Comparison of ENCODE assay signal across 17 mouse cellular contexts in the genomic region with DNA sequence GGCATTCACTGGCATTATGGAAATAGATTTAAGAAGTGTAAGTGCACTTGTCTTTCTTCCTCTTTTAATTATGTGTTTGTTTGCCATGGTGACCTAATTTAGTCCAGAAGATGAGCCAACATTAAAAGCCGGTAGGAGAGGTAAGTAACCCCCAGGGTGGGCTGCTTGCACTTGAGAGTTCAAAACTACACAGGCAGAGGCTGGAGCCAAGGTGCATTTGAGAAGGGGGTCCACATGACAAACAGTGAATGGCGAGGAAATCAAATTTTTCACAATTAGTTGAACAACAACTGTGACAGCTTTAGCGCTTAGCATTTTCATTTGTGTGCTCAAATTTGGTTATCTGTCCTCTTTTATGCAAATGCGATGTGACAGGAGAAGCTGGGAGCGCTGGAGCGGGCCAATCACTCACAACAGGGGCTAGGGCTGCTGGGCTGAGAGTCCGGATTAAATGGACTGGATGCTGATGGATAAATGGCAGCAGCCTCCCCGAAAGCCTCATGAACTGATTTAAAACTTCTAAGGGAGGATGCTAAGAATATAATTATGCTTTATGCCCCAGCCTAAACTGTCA.
DNase-seq lines count a peak whose midpoint lies in the region; ATAC-seq and TF ChIP-seq lines count a peak whose summit lies in the region.
"Had no signal": no experiment of that assay in that cellular context is flagged by ENCODE, and none has a peak within 500 bp of the region (broad histone marks: within the 10 kb centered on the region; RNA-seq: fewer than 3 reads in every experiment).

No protein-coding gene starts in this region.

- H3K4me2 ChIP-seq in heart, embryonic 13.5 days = no peak overlapping the region
- H3K4me2 ChIP-seq in heart, embryonic 12.5 days = no peak overlapping the region
- no peak overlapping the region for H3K4me2 ChIP-seq in forebrain, embryonic 15.5 days (replicated peaks)
- no peak overlapping the region for H3K4me2 ChIP-seq in midbrain, embryonic 12.5 days (replicated peaks)
- H3K4me2 ChIP-seq: liver, embryonic 13.5 days; stomach, embryonic 15.5 days had no signal

- H3K27me3 ChIP-seq in heart, embryonic 13.5 days (replicated peaks) = no peaks in the 10 kb centered on the region
- no peaks in the 10 kb centered on the region for H3K27me3 ChIP-seq in heart, embryonic 12.5 days (replicated peaks)
- no peaks in the 10 kb centered on the region for H3K27me3 ChIP-seq in forebrain, embryonic 15.5 days
- no peaks in the 10 kb centered on the region for H3K27me3 ChIP-seq in midbrain, embryonic 12.5 days
- H3K27me3 ChIP-seq: liver, embryonic 13.5 days; stomach, embryonic 15.5 days had no signal

- TF ChIP-seq POLR2A in brain, embryonic 14.5 days (IDR thresholded peaks at IDR 0.05; ENCODE audit: borderline replicate concordance, extremely low read depth, insufficient read depth, insufficient read length, poor library complexity, severe bottlenecking) = no peak

- ATAC-seq in heart, embryonic 13.5 days (ENCODE audit: extremely low read depth, insufficient number of reproducible peaks, low FRiP score, low TSS enrichment) = no peak
- no peak for ATAC-seq in heart, embryonic 12.5 days (ENCODE audit: insufficient number of reproducible peaks, low FRiP score)
- peak; percentile 67; the same call in 1 of the 2 replicates for ATAC-seq in forebrain, embryonic 15.5 days (replicated peaks)
- ATAC-seq in midbrain, embryonic 12.5 days (ENCODE audit: low FRiP score, low read depth) = peak; percentile 79; the same call in 1 of the 2 replicates
- ATAC-seq: CD4-positive, CD25-positive, alpha-beta regulatory T cell, adult 4 months had no signal

- 50% methylated on average over 8 of the region's 8 CpGs for WGBS in heart, embryonic 13.5 days
- 52% methylated on average over 8 of the region's 8 CpGs for WGBS in heart, embryonic 12.5 days
- 20% methylated on average over 8 of the region's 8 CpGs for WGBS in forebrain, embryonic 15.5 days
- WGBS in midbrain, embryonic 12.5 days = 25% methylated on average over 8 of the region's 8 CpGs

- no peak for TF ChIP-seq CTCF in brain, embryonic 14.5 days (IDR thresholded peaks at IDR 0.05; ENCODE audit: borderline replicate concordance, extremely low read depth, insufficient read depth, insufficient read length)

- peak; percentile 58 for DNase-seq in brain, embryonic 14.5 days (ENCODE audit: low read depth)
- no peak for DNase-seq in urinary bladder, postnatal 4 days (ENCODE audit: low spot score in 2 of 2)
- DNase-seq in neural tube, embryonic 10.5 days (ENCODE audit: extremely low spot score, low spot score) = no peak
- no peak for DNase-seq in layer of hippocampus, adult 9-10 months (ENCODE audit: low spot score)
- DNase-seq: cerebellum, adult 11 months; kidney, postnatal 10 days; liver, embryonic 13.5 days; right cerebral cortex, postnatal 4 days; thymus, postnatal 4 days had no signal

- H3K9ac ChIP-seq in heart, embryonic 13.5 days = no peak overlapping the region
- H3K9ac ChIP-seq in heart, embryonic 12.5 days = no peak overlapping the region
- no peak overlapping the region for H3K9ac ChIP-seq in forebrain, embryonic 15.5 days (replicated peaks)
- H3K9ac ChIP-seq in midbrain, embryonic 12.5 days (replicated peaks) = no peak overlapping the region
- H3K9ac ChIP-seq: liver, embryonic 13.5 days; stomach, embryonic 15.5 days had no signal

- H3K36me3 ChIP-seq in heart, embryonic 13.5 days = no peaks in the 10 kb centered on the region
- H3K36me3 ChIP-seq in heart, embryonic 12.5 days = no peaks in the 10 kb centered on the region
- H3K36me3 ChIP-seq in forebrain, embryonic 15.5 days = no peaks in the 10 kb centered on the region
- no peaks in the 10 kb centered on the region for H3K36me3 ChIP-seq in midbrain, embryonic 12.5 days
- H3K36me3 ChIP-seq: liver, embryonic 13.5 days; stomach, embryonic 15.5 days had no signal

- H3K27ac ChIP-seq in heart, embryonic 13.5 days (replicated peaks) = 0 out of 2 replicates have a peak overlapping the region, but pooled peaks have one; percentile 28
- H3K27ac ChIP-seq in heart, embryonic 12.5 days (ENCODE audit: poor library complexity, severe bottlenecking) = no peak overlapping the region
- no peak overlapping the region for H3K27ac ChIP-seq in forebrain, embryonic 15.5 days (replicated peaks)
- H3K27ac ChIP-seq in midbrain, embryonic 12.5 days (replicated peaks) = no peak overlapping the region
- H3K27ac ChIP-seq: liver, embryonic 13.5 days; macrophage; stomach, embryonic 15.5 days had no signal

- no peak overlapping the region for H3K4me3 ChIP-seq in heart, embryonic 13.5 days
- H3K4me3 ChIP-seq in heart, embryonic 12.5 days = no peak overlapping the region
- H3K4me3 ChIP-seq in forebrain, embryonic 15.5 days = no peak overlapping the region
- H3K4me3 ChIP-seq in midbrain, embryonic 12.5 days = no peak overlapping the region
- H3K4me3 ChIP-seq: liver, embryonic 13.5 days; myocyte; stomach, embryonic 15.5 days had no signal

- H3K4me1 ChIP-seq in heart, embryonic 13.5 days = peaks cover 14% of the 10 kb centered on the region
- H3K4me1 ChIP-seq in heart, embryonic 12.5 days (replicated peaks) = peaks cover 9% of the 10 kb centered on the region; the same call in 1 of the 2 replicates
- H3K4me1 ChIP-seq in forebrain, embryonic 15.5 days = peaks cover 6% of the 10 kb centered on the region; the same call in 1 of the 2 replicates
- peaks cover 4% of the 10 kb centered on the region; the same call in 1 of the 2 replicates for H3K4me1 ChIP-seq in midbrain, embryonic 12.5 days
- H3K4me1 ChIP-seq: liver, embryonic 13.5 days; stomach, embryonic 15.5 days had no signal

- no peaks in the 10 kb centered on the region for H3K9me3 ChIP-seq in heart, embryonic 13.5 days
- no peaks in the 10 kb centered on the region for H3K9me3 ChIP-seq in heart, embryonic 12.5 days (replicated peaks)
- no peaks in the 10 kb centered on the region for H3K9me3 ChIP-seq in forebrain, embryonic 15.5 days
- no peaks in the 10 kb centered on the region for H3K9me3 ChIP-seq in midbrain, embryonic 12.5 days
- H3K9me3 ChIP-seq: liver, embryonic 13.5 days; stomach, embryonic 15.5 days had no signal

Comparison
In these comparisons a context has a peak if more than half of its experiments do, and no peak if none do; other contexts are left out.
1. ATAC-seq: peak in forebrain, embryonic 15.5 days (single experiment) and midbrain, embryonic 12.5 days (single experiment); none in heart, embryonic 13.5 days (single experiment) and heart, embryonic 12.5 days (single experiment).